Mouse (Mus musculus) layer of hippocampus, postnatal 36 days (tissue): Measurements from ENCODE around the gene Dop1a. TPM values are rescaled to one million over a fixed set of nuclear protein-coding genes. Genes with fewer than 3 reads are reported as not detected.
"Not testable (repeated sequence)": the region's sequence is repeated elsewhere in the genome, so short reads cannot be mapped to it uniquely, and the experiment has no call there.

Experiments used
- DNase-seq, 2 experiments: peaks; one replicate each; pipeline ENCODE4 v3.0.0; 2022
- total RNA-seq, 2 experiments: library from RNA; stranded (reverse); gene quantifications; 2 replicates each; pipeline ENCODE4 v1.2.3; 2021

The Dop1a gene
- total RNA-seq, 2 experiments from 2014 or later: 57.1 to 64.0 TPM

GRCm38 (mm10) chr9:86583740-86584139 lies 116.8 kb downstream of the Dop1a start:
- peak; percentile 44 to 56 for DNase-seq

- DNase-seq: no peak
Measured at GRCm38 (mm10) chr9:86587019-86587795, 120.3 kb downstream of the Dop1a start.

- no peak for DNase-seq
Measured at GRCm38 (mm10) chr9:86592676-86593668, 126.0 kb downstream of the Dop1a start.

GRCm38 (mm10) chr9:86594357-86594767 lies 127.4 kb downstream of the Dop1a start:
- not testable (repeated sequence) for DNase-seq

GRCm38 (mm10) chr9:86596983-86597382 lies 130.0 kb downstream of the Dop1a start:
- not testable (repeated sequence) for DNase-seq

GRCm38 (mm10) chr9:86599723-86600303 lies 132.9 kb downstream of the Dop1a start:
- DNase-seq: no peak

Other genes starting within 250 kb of the Dop1a start
- gene Ube2cbp, start 2.2 kb upstream of the Dop1a start, total RNA-seq: 1 to 10 TPM; 3.7 to 4.7 TPM
- 10 to 100 TPM; 16.6 to 16.9 TPM for gene Pgm3, start 104.7 kb downstream of the Dop1a start, total RNA-seq
- 10 to 100 TPM; 24.8 to 27.6 TPM for gene Rwdd2a, start 104.8 kb downstream of the Dop1a start, total RNA-seq
- gene Me1, start 228.8 kb downstream of the Dop1a start, total RNA-seq: 10 to 100 TPM; 62.2 to 67.6 TPM